Comparison of ENCODE assay signal across 17 mouse cellular contexts in genomic region chr15:102954192-102955006, GRCm38 (mm10). TPM values are rescaled to one million over a fixed set of nuclear protein-coding genes. Genes with fewer than 3 reads are reported as not detected.
DNase-seq lines count a peak whose midpoint lies in the region; ATAC-seq and TF ChIP-seq lines count a peak whose summit lies in the region.
"Had no signal": no experiment of that assay in that cellular context is flagged by ENCODE, and none has a peak within 500 bp of the region (broad histone marks: within the 10 kb centered on the region; RNA-seq: fewer than 3 reads in every experiment).

Gene Hoxc11 (plus strand): TSS chr15:102954427.

- peaks cover 93% of the 10 kb centered on the region for H3K27me3 ChIP-seq in lung, embryonic 16.5 days (ENCODE audit: control insufficient read depth, insufficient read depth, low read depth, low read length)
- H3K27me3 ChIP-seq in limb, embryonic 11.5 days (ENCODE audit: control insufficient read depth, insufficient read depth, low read length), result peaks cover 55% of the 10 kb centered on the region
- peaks cover 33% of the 10 kb centered on the region for H3K27me3 ChIP-seq in neural tube, embryonic 14.5 days (ENCODE audit: control insufficient read depth, insufficient read depth, low read length)
- peaks cover 96% of the 10 kb centered on the region for H3K27me3 ChIP-seq in forebrain, embryonic 14.5 days (replicated peaks; ENCODE audit: control insufficient read depth, insufficient read depth, low read length)

- no peak for DNase-seq in lung, postnatal 10 days
- peak; percentile 75 for DNase-seq in limb, embryonic 11.5 days (ENCODE audit: low spot score)
- DNase-seq in right cerebral cortex, postnatal 36 days (ENCODE audit: low spot score in 2 of 2), result no peak
- no peak for DNase-seq in forebrain, embryonic 14.5 days (ENCODE audit: low spot score)
- DNase-seq in adrenal gland, postnatal 25 days, result no peak
- DNase-seq: cerebellum, postnatal 25 days; layer of hippocampus, postnatal 36 days; thymus, postnatal 14 days had no signal

- TF ChIP-seq POLR2A in embryonic fibroblast, embryonic 13.5 days (IDR thresholded peaks at IDR 0.05; ENCODE audit: low read depth, low read length), result no peak

- no peak for TF ChIP-seq CTCF in embryonic fibroblast, embryonic 13.5 days (IDR thresholded peaks at IDR 0.05; ENCODE audit: borderline replicate concordance, insufficient read depth, low read length)

- H3K9me3 ChIP-seq in lung, embryonic 16.5 days (ENCODE audit: control insufficient read depth, low read length), result no peaks in the 10 kb centered on the region
- no peaks in the 10 kb centered on the region for H3K9me3 ChIP-seq in limb, embryonic 11.5 days (ENCODE audit: control insufficient read depth, low read length)
- no peaks in the 10 kb centered on the region for H3K9me3 ChIP-seq in neural tube, embryonic 14.5 days (ENCODE audit: control insufficient read depth, low read length)
- no peaks in the 10 kb centered on the region for H3K9me3 ChIP-seq in forebrain, embryonic 14.5 days (replicated peaks; ENCODE audit: control insufficient read depth, low read length)
- H3K9me3 ChIP-seq: liver, embryonic 15.5 days had no signal

- H3K9ac ChIP-seq in lung, embryonic 16.5 days (ENCODE audit: low read length), result no peak within 1 kb of the TSS
- peak within 1 kb of the TSS; percentile 94 for H3K9ac ChIP-seq in limb, embryonic 11.5 days (ENCODE audit: low read length)
- peak within 1 kb of the TSS; percentile 69 for H3K9ac ChIP-seq in neural tube, embryonic 14.5 days (replicated peaks; ENCODE audit: low read depth, low read length)
- H3K9ac ChIP-seq in forebrain, embryonic 14.5 days (ENCODE audit: low read length), result no peak within 1 kb of the TSS
- H3K9ac ChIP-seq: liver, embryonic 15.5 days had no signal

- ATAC-seq in lung, embryonic 16.5 days (ENCODE audit: low read depth), result 0 out of 2 replicates have a peak, but pooled peaks have one; percentile 10
- 0 out of 2 replicates have a peak, but pooled peaks have one; percentile 4 for ATAC-seq in limb, embryonic 11.5 days (ENCODE audit: insufficient number of reproducible peaks, low FRiP score, low TSS enrichment, low read depth)
- peak; percentile 35 for ATAC-seq in neural tube, embryonic 14.5 days (ENCODE audit: low read depth)
- no peak for ATAC-seq in forebrain, embryonic 14.5 days

- no peak within 1 kb of the TSS for H3K4me2 ChIP-seq in lung, embryonic 16.5 days (ENCODE audit: low read depth, low read length)
- peak within 1 kb of the TSS; percentile 68 for H3K4me2 ChIP-seq in limb, embryonic 11.5 days (ENCODE audit: low read depth, severe bottlenecking)
- H3K4me2 ChIP-seq in neural tube, embryonic 14.5 days (ENCODE audit: low read depth, low read length), result peak within 1 kb of the TSS; percentile 46; the same call in 1 of the 2 replicates
- H3K4me2 ChIP-seq in forebrain, embryonic 14.5 days (ENCODE audit: low read length), result no peak within 1 kb of the TSS
- H3K4me2 ChIP-seq: liver, embryonic 15.5 days had no signal

- H3K4me1 ChIP-seq in lung, embryonic 16.5 days (replicated peaks; ENCODE audit: control insufficient read depth, insufficient read depth, low read length), result no peaks in the 10 kb centered on the region
- H3K4me1 ChIP-seq in embryonic fibroblast, embryonic 13.5 days (ENCODE audit: control insufficient read depth, insufficient read depth, low read length), result no peaks in the 10 kb centered on the region
- H3K4me1 ChIP-seq in limb, embryonic 11.5 days (ENCODE audit: control insufficient read depth, insufficient read depth, low read length), result peaks cover 17% of the 10 kb centered on the region
- no peaks in the 10 kb centered on the region for H3K4me1 ChIP-seq in neural tube, embryonic 14.5 days (ENCODE audit: control insufficient read depth, insufficient read depth, low read length)
- no peaks in the 10 kb centered on the region for H3K4me1 ChIP-seq in forebrain, embryonic 14.5 days (ENCODE audit: control insufficient read depth, insufficient read depth, low read length)
- H3K4me1 ChIP-seq: liver, embryonic 15.5 days had no signal

- H3K36me3 ChIP-seq in lung, embryonic 16.5 days (ENCODE audit: control insufficient read depth, insufficient read depth, low read length), result no peaks in the 10 kb centered on the region
- H3K36me3 ChIP-seq in limb, embryonic 11.5 days (ENCODE audit: control insufficient read depth, insufficient read depth, low read length), result no peaks in the 10 kb centered on the region
- no peaks in the 10 kb centered on the region for H3K36me3 ChIP-seq in neural tube, embryonic 14.5 days (ENCODE audit: control insufficient read depth, insufficient read depth, low read length)
- H3K36me3 ChIP-seq in forebrain, embryonic 14.5 days (ENCODE audit: control insufficient read depth, insufficient read depth, low read length), result no peaks in the 10 kb centered on the region
- H3K36me3 ChIP-seq: liver, embryonic 15.5 days had no signal

- WGBS in lung, embryonic 16.5 days, result 1% methylated on average over 57 of the region's 57 CpGs
- WGBS in limb, embryonic 11.5 days, result under 1% methylated on average over 57 of the region's 57 CpGs
- under 1% methylated on average over 57 of the region's 57 CpGs for WGBS in neural tube, embryonic 14.5 days
- WGBS in forebrain, embryonic 14.5 days, result under 1% methylated on average over 55 of the region's 57 CpGs

- no peak within 1 kb of the TSS for H3K4me3 ChIP-seq in lung, embryonic 16.5 days (ENCODE audit: low read length)
- H3K4me3 ChIP-seq in embryonic fibroblast, embryonic 13.5 days (ENCODE audit: insufficient read depth, low read length), result peak within 1 kb of the TSS; percentile 21; the same call in 1 of the 2 replicates
- peak within 1 kb of the TSS; percentile 45 for H3K4me3 ChIP-seq in limb, embryonic 11.5 days (ENCODE audit: low read depth, low read length)
- peak within 1 kb of the TSS; percentile 35 for H3K4me3 ChIP-seq in neural tube, embryonic 14.5 days (ENCODE audit: low read depth, low read length)
- H3K4me3 ChIP-seq in forebrain, embryonic 14.5 days (ENCODE audit: low read depth, low read length), result no peak within 1 kb of the TSS
- H3K4me3 ChIP-seq: erythroblast, embryonic 14.5 days; liver, embryonic 15.5 days had no signal

- no peak within 1 kb of the TSS for H3K27ac ChIP-seq in lung, embryonic 16.5 days (ENCODE audit: low read length)
- no peak within 1 kb of the TSS for H3K27ac ChIP-seq in embryonic fibroblast, embryonic 13.5 days (ENCODE audit: insufficient read depth, low read length)
- H3K27ac ChIP-seq in limb, embryonic 11.5 days (replicated peaks; ENCODE audit: low read depth, low read length), result peak within 1 kb of the TSS; percentile 63
- H3K27ac ChIP-seq in neural tube, embryonic 14.5 days (ENCODE audit: low read depth, low read length), result peak within 1 kb of the TSS; percentile 84
- H3K27ac ChIP-seq in forebrain, embryonic 14.5 days (ENCODE audit: low read depth, low read length), result no peak within 1 kb of the TSS
- H3K27ac ChIP-seq: liver, embryonic 15.5 days had no signal

RNA-seq across cellular contexts. Expression of gene Hoxc11, which starts in this region (rescaled TPM):
- polyA plus RNA-seq in lung, embryonic 16.5 days (2015; fragmentation: Nextera tagmentation; extraction: Ambion mirVana), result not detected in 2 replicates
- 0.40 and 1.2 TPM in 2 replicates for polyA plus RNA-seq in embryonic fibroblast, embryonic 13.5 days (2011; ENCODE audit: insufficient read length, low read depth, missing spikeins)
- polyA plus RNA-seq in limb, embryonic 11.5 days (2014; fragmentation: Nextera tagmentation; extraction: Ambion mirVana), result 5.5 and 5.9 TPM in 2 replicates
- polyA plus RNA-seq in neural tube, embryonic 14.5 days (2014; fragmentation: Nextera tagmentation; extraction: Ambion mirVana), result not detected in 2 replicates
- not detected in 2 replicates for polyA plus RNA-seq in forebrain, embryonic 14.5 days (2014; fragmentation: Nextera tagmentation; extraction: Ambion mirVana)
- not detected in 2 replicates for total RNA-seq in adrenal gland, postnatal 25 days (2021)
- total RNA-seq: layer of hippocampus, postnatal 36 days; megakaryocyte progenitor cell, adult 5-6 weeks; MEL had no signal
- polyA plus RNA-seq: erythroblast, embryonic 14.5 days; heart, embryonic 16.5 days; liver, embryonic 15.5 days; stomach, embryonic 14.5 days had no signal

Comparison
In these comparisons a context has a peak if more than half of its experiments do, and no peak if none do; other contexts are left out.
1. Peak in ATAC-seq in lung, embryonic 16.5 days; RNA of the gene not detected or under 1 TPM.
2. Peak in ATAC-seq, H3K4me3 ChIP-seq, H3K27ac ChIP-seq, H3K9ac ChIP-seq and H3K4me2 ChIP-seq in neural tube, embryonic 14.5 days; RNA of the gene not detected or under 1 TPM.
3. H3K4me3 ChIP-seq: peak in embryonic fibroblast, embryonic 13.5 days (single experiment) and limb, embryonic 11.5 days (single experiment); none in lung, embryonic 16.5 days (single experiment) and forebrain, embryonic 14.5 days (single experiment).